Mouse (Mus musculus): ENCODE measurements around the gene Cfap61. TPM values are rescaled to one million over a fixed set of nuclear protein-coding genes. Genes with fewer than 3 reads are reported as not detected.

Gene Cfap61
- polyA plus RNA-seq, 1 experiment from 2014 or later, result not detected

GRCm38 (mm10) chr2:146244049-146244448 lies 309.5 kb downstream of the Cfap61 start:
- H3K36me3 ChIP-seq (ENCODE audit: inconsistent target), result peaks cover 9% of the 10 kb centered on the region; the same call in 1 of the 2 replicates
- no peaks in the 10 kb centered on the region for H3K79me2 ChIP-seq (ENCODE audit: inconsistent target)
- WGBS (ENCODE audit: missing documents), result 79% methylated on average over 2 of the region's 2 CpGs
- H3K27ac ChIP-seq, result no peak overlapping the region
- no peak overlapping the region for H3K4me3 ChIP-seq (ENCODE audit: inconsistent target)

- Histone ChIP-seq H3K36me3 (ENCODE audit: inconsistent target) (peaks cover 9% of the 10 kb centered on the region; the same call in 1 of the 2 replicates), H3K4me3 (ENCODE audit: inconsistent target) (no peak overlapping the region), H3K27ac (no peak overlapping the region)
These were observed 310.8 kb downstream of the Cfap61 start for GRCm38 (mm10) chr2:146245401-146245800.

GRCm38 (mm10) chr2:146246409-146247075 lies 312.0 kb downstream of the Cfap61 start:
- 88% methylated on average over 4 of the region's 4 CpGs for WGBS (ENCODE audit: missing documents)
- Histone ChIP-seq H3K36me3 (ENCODE audit: inconsistent target) (peaks cover 9% of the 10 kb centered on the region; the same call in 1 of the 2 replicates), H3K79me2 (ENCODE audit: inconsistent target) (no peaks in the 10 kb centered on the region), H3K27ac (no peak overlapping the region), H3K4me3 (ENCODE audit: inconsistent target) (no peak overlapping the region)

More at GRCm38 (mm10) chr2:146245401-146245800, 310.8 kb downstream of the Cfap61 start:
- no peaks in the 10 kb centered on the region for H3K79me2 ChIP-seq (ENCODE audit: inconsistent target)
- 97% methylated on average over 7 of the region's 7 CpGs for WGBS (ENCODE audit: missing documents)

- H3K79me2 ChIP-seq (ENCODE audit: inconsistent target), result no peaks in the 10 kb centered on the region
- no peak overlapping the region for H3K4me3 ChIP-seq (ENCODE audit: inconsistent target)
- 83% methylated on average over 6 of the region's 6 CpGs for WGBS (ENCODE audit: missing documents)
- H3K36me3 ChIP-seq (ENCODE audit: inconsistent target), result peaks cover 9% of the 10 kb centered on the region; the same call in 1 of the 2 replicates
- H3K27ac ChIP-seq, result no peak overlapping the region
These were observed 313.0 kb downstream of the Cfap61 start for GRCm38 (mm10) chr2:146247576-146247975.

- Histone ChIP-seq H3K79me2 (ENCODE audit: inconsistent target) (no peaks in the 10 kb centered on the region), H3K4me3 (ENCODE audit: inconsistent target) (no peak overlapping the region), H3K36me3 (ENCODE audit: inconsistent target) (peaks cover 9% of the 10 kb centered on the region; the same call in 1 of the 2 replicates), H3K27ac (no peak overlapping the region)
- 95% methylated on average over 6 of the region's 7 CpGs for WGBS (ENCODE audit: missing documents)
These were observed 314.4 kb downstream of the Cfap61 start for GRCm38 (mm10) chr2:146249033-146249432.

GRCm38 (mm10) chr2:146250236-146250904 lies 315.8 kb downstream of the Cfap61 start:
- Histone ChIP-seq H3K4me3 (ENCODE audit: inconsistent target) (no peak overlapping the region), H3K36me3 (ENCODE audit: inconsistent target) (no peaks in the 10 kb centered on the region), H3K79me2 (ENCODE audit: inconsistent target) (no peaks in the 10 kb centered on the region), H3K27ac (no peak overlapping the region)
- 96% methylated on average over 6 of the region's 6 CpGs for WGBS (ENCODE audit: missing documents)

GRCm38 (mm10) chr2:146254387-146254786 lies 319.8 kb downstream of the Cfap61 start:
- no peak overlapping the region for H3K27ac ChIP-seq
- WGBS (ENCODE audit: missing documents), result 100% methylated on average over 1 of the region's 1 CpGs
- H3K79me2 ChIP-seq (ENCODE audit: inconsistent target), result no peaks in the 10 kb centered on the region
- no peaks in the 10 kb centered on the region for H3K36me3 ChIP-seq (ENCODE audit: inconsistent target)
- no peak overlapping the region for H3K4me3 ChIP-seq (ENCODE audit: inconsistent target)

GRCm38 (mm10) chr2:146255636-146256035 lies 321.1 kb downstream of the Cfap61 start:
- H3K4me3 ChIP-seq (ENCODE audit: inconsistent target), result no peak overlapping the region
- no peaks in the 10 kb centered on the region for H3K79me2 ChIP-seq (ENCODE audit: inconsistent target)
- no peak overlapping the region for H3K27ac ChIP-seq
- no peaks in the 10 kb centered on the region for H3K36me3 ChIP-seq (ENCODE audit: inconsistent target)

- no peak overlapping the region for H3K4me3 ChIP-seq (ENCODE audit: inconsistent target)
- H3K36me3 ChIP-seq (ENCODE audit: inconsistent target), result no peaks in the 10 kb centered on the region
- no peaks in the 10 kb centered on the region for H3K79me2 ChIP-seq (ENCODE audit: inconsistent target)
- 90% methylated on average over 3 of the region's 3 CpGs for WGBS (ENCODE audit: missing documents)
- no peak overlapping the region for H3K27ac ChIP-seq
These were observed 321.8 kb downstream of the Cfap61 start for GRCm38 (mm10) chr2:146256321-146256875.

- WGBS (ENCODE audit: missing documents), result 71% methylated on average over 3 of the region's 3 CpGs
- Histone ChIP-seq H3K4me3 (ENCODE audit: inconsistent target) (no peak overlapping the region), H3K36me3 (ENCODE audit: inconsistent target) (no peaks in the 10 kb centered on the region), H3K27ac (no peak overlapping the region), H3K79me2 (ENCODE audit: inconsistent target) (no peaks in the 10 kb centered on the region)
These were observed 322.5 kb downstream of the Cfap61 start for GRCm38 (mm10) chr2:146257037-146257436.

GRCm38 (mm10) chr2:146257609-146258008 lies 323.0 kb downstream of the Cfap61 start:
- no peaks in the 10 kb centered on the region for H3K79me2 ChIP-seq (ENCODE audit: inconsistent target)
- H3K36me3 ChIP-seq (ENCODE audit: inconsistent target), result no peaks in the 10 kb centered on the region
- no peak overlapping the region for H3K27ac ChIP-seq
- H3K4me3 ChIP-seq (ENCODE audit: inconsistent target), result no peak overlapping the region
- WGBS (ENCODE audit: missing documents), result 98% methylated on average over 3 of the region's 3 CpGs

GRCm38 (mm10) chr2:146258736-146259469 lies 324.3 kb downstream of the Cfap61 start:
- no peak overlapping the region for H3K4me3 ChIP-seq (ENCODE audit: inconsistent target)
- H3K36me3 ChIP-seq (ENCODE audit: inconsistent target), result no peaks in the 10 kb centered on the region
- H3K79me2 ChIP-seq (ENCODE audit: inconsistent target), result no peaks in the 10 kb centered on the region
- H3K27ac ChIP-seq, result no peak overlapping the region
- WGBS (ENCODE audit: missing documents), result 95% methylated on average over 10 of the region's 10 CpGs

- WGBS (ENCODE audit: missing documents), result 97% methylated on average over 18 of the region's 18 CpGs
- no peaks in the 10 kb centered on the region for H3K36me3 ChIP-seq (ENCODE audit: inconsistent target)
- H3K4me3 ChIP-seq (ENCODE audit: inconsistent target), result no peak overlapping the region
- no peak overlapping the region for H3K27ac ChIP-seq
- no peaks in the 10 kb centered on the region for H3K79me2 ChIP-seq (ENCODE audit: inconsistent target)
These were observed 325.4 kb downstream of the Cfap61 start for GRCm38 (mm10) chr2:146259787-146260560.

- H3K79me2 ChIP-seq (ENCODE audit: inconsistent target), result no peaks in the 10 kb centered on the region
- no peak overlapping the region for H3K4me3 ChIP-seq (ENCODE audit: inconsistent target)
- 95% methylated on average over 4 of the region's 4 CpGs for WGBS (ENCODE audit: missing documents)
- H3K27ac ChIP-seq, result no peak overlapping the region
- H3K36me3 ChIP-seq (ENCODE audit: inconsistent target), result no peaks in the 10 kb centered on the region
These were observed 326.6 kb downstream of the Cfap61 start for GRCm38 (mm10) chr2:146261146-146261545.
